Mouse (Mus musculus) liver, embryonic 12.5 days (tissue): ENCODE results near the gene Ubash3b. TPM values are rescaled to one million over a fixed set of nuclear protein-coding genes. Genes with fewer than 3 reads are reported as not detected.

Source experiments
- ATAC-seq: fragments of 200-750 bp; cut with Nextera tagmentation; 2 replicates; pipeline ENCODE4 v1.8.0; 2017; ENCODE audit warnings: moderate number of reproducible peaks, mild to moderate bottlenecking, moderate library complexity
- H3K27ac ChIP-seq: fragments of 300-500 bp; sonication (generic); 2 replicates; pipeline ENCODE4 v1.5.1; 2016; ENCODE audit warnings: mild to moderate bottlenecking
- H3K27me3 ChIP-seq: fragments of 300-500 bp; sonication (generic); replicated peaks from 2 replicates; pipeline ENCODE4 v1.6.1; 2016; ENCODE audit warnings: mild to moderate bottlenecking, moderate library complexity
- H3K36me3 ChIP-seq: fragments of 300-500 bp; sonication (generic); 2 replicates; pipeline ENCODE4 v1.6.1; 2016; ENCODE audit warnings: mild to moderate bottlenecking, moderate library complexity
- H3K4me1 ChIP-seq: fragments of 300-500 bp; sonication (generic); 2 replicates; pipeline ENCODE4 v1.6.1; 2016
- H3K4me2 ChIP-seq: fragments of 300-500 bp; sonication (generic); 2 replicates; pipeline ENCODE4 v1.6.1; 2016; ENCODE audit warnings: mild to moderate bottlenecking, moderate library complexity
- H3K4me3 ChIP-seq: fragments of 300-500 bp; sonication (generic); 2 replicates; pipeline ENCODE4 v1.5.1; 2016; ENCODE audit warnings: mild to moderate bottlenecking, moderate library complexity
- H3K9ac ChIP-seq: fragments of 300-500 bp; sonication (generic); 2 replicates; pipeline ENCODE4 v1.6.1; 2016; ENCODE audit warnings: mild to moderate bottlenecking, moderate library complexity
- H3K9me3 ChIP-seq: fragments of 300-500 bp; sonication (generic); replicated peaks from 2 replicates; pipeline ENCODE4 v1.6.1; 2016; ENCODE audit warnings: mild to moderate bottlenecking, moderate library complexity
- WGBS: fragments of 180-500 bp; shearing (Covaris S2); methylation state at CpG from one replicate; pipeline ENCODE4 v1.1.7; 2016; ENCODE audit not compliant: insufficient replicate concordance; 5-methylcytosine and 5-hydroxymethylcytosine counted together
- polyA plus RNA-seq: library from polyadenylated mRNA; unstranded; fragments of >200 nt; fragmentation: Nextera tagmentation; extraction: Ambion mirVana; gene quantifications from 2 replicates; pipeline ENCODE4 v1.2.1, GENCODE M21; 2016

Gene Ubash3b
- polyA plus RNA-seq, 1 experiment from 2014 or later = 14.0 TPM

DNA sequence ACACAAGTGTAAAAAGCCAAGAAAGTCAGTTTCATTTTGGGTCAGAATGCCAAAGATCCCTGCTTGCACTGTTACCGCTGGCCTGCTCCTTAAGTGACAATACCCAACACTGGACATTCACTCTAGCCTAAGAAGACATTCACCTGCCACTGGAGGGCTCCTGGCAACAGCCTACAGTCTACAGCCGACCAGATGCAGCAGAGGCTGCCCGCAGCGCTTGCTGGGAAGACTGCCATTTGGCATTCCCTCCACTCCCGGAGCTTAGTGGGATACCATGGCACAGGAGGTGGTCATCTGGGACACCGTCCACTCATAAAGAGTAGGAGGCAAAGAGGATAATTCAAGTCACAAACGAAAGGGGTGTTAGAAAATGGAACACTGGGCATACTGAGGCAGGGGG lies 12.9 kb downstream of the Ubash3b start:
- Histone ChIP-seq H3K36me3 (no peaks in the 10 kb centered on the region), H3K9me3 (no peaks in the 10 kb centered on the region), H3K4me2 (no peak overlapping the region), H3K27ac (no peak overlapping the region), H3K27me3 (no peaks in the 10 kb centered on the region), H3K9ac (no peak overlapping the region), H3K4me3 (no peak overlapping the region), H3K4me1 (peaks cover 55% of the 10 kb centered on the region)
- no peak for ATAC-seq
- WGBS = 77% methylated on average over 7 of the region's 7 CpGs

DNA sequence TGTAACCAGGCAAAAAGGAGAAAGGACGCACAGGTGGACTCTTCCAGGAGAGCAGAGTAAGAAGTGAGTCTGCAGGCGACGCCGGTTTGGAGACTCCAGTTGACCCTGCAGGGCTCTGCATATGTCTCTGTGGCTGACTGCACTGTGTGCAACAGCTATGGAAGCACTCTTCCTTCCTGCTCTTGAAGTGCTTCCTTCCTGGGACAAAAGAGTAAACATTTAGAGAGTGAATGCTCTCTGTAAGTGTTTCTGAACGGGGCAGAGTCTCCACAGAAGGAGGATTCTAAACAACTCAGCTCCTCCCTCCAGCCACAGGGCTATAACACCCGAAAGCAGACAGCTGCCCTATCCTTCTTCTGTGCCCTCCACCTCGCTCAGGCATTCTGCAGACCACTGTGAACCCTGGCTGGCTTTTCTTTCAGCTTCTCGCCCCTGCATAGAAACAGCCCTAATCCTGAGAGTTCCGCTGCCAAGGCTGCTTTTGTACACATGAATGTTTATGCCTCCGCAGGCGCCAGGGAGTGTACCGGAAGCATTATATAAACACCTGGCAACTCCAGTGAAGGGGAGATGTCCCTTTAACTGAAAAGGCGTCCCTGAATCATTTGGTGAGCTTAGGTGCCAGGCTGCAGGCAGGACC lies 14.2 kb downstream of the Ubash3b start:
- no peaks in the 10 kb centered on the region for H3K27me3 ChIP-seq
- no peak overlapping the region for H3K4me2 ChIP-seq
- H3K4me3 ChIP-seq = no peak overlapping the region
- H3K36me3 ChIP-seq = no peaks in the 10 kb centered on the region
- H3K4me1 ChIP-seq = peaks cover 42% of the 10 kb centered on the region
- peak overlapping the region; percentile 45 for H3K27ac ChIP-seq
- H3K9ac ChIP-seq = no peak overlapping the region
- 50% methylated on average over 13 of the region's 13 CpGs for WGBS
- no peak for ATAC-seq
- H3K9me3 ChIP-seq = no peaks in the 10 kb centered on the region

DNA sequence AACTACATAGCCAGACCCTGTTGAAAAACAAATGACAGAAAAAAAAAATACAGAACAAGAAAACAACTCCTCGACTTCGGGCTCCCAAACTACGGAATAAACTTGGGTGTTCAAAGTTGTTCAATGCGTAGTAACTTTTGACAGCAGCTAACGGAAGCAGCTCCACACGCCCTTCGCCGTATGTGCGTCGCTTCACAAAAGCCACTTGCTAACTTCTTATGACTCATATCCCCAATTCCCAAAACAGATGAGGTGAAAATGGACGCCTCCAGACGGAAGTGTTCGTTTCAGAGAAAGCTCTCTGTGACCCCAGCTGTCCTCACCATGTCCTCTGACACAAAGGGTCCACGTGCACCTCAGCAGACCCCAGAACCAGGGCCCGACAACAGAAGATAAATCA lies 17.7 kb downstream of the Ubash3b start:
- no peaks in the 10 kb centered on the region for H3K36me3 ChIP-seq
- H3K4me1 ChIP-seq = peaks cover 42% of the 10 kb centered on the region
- H3K4me3 ChIP-seq = no peak overlapping the region
- no peaks in the 10 kb centered on the region for H3K9me3 ChIP-seq
- H3K4me2 ChIP-seq = no peak overlapping the region
- no peak overlapping the region for H3K27ac ChIP-seq
- no peak for ATAC-seq
- no peak overlapping the region for H3K9ac ChIP-seq
- 84% methylated on average over 15 of the region's 15 CpGs for WGBS
- H3K27me3 ChIP-seq = no peaks in the 10 kb centered on the region

DNA sequence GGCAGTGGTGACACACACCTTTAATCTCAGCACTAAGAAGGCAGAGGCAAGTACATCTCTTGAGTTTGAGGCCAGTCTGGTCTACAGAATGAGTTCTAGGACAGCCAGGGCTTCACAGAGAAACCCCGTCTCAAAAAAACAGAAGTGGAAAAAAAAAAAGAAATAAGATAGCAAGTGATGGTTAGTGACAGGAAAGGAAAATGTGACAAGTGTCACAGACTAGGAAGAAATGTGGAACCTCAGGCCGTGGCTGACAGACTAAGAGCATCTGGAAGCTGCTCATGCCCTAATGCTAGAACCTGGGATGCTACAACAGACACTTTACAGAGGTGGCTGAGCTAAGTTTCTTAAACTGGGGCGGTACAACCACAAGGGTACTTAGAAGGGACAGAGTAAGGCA lies 18.4 kb downstream of the Ubash3b start:
- H3K9me3 ChIP-seq = no peaks in the 10 kb centered on the region
- H3K27me3 ChIP-seq = no peaks in the 10 kb centered on the region
- H3K4me3 ChIP-seq = no peak overlapping the region
- H3K4me2 ChIP-seq = no peak overlapping the region
- H3K9ac ChIP-seq = no peak overlapping the region
- ATAC-seq = no peak
- peaks cover 45% of the 10 kb centered on the region for H3K4me1 ChIP-seq
- H3K27ac ChIP-seq = no peak overlapping the region
- no peaks in the 10 kb centered on the region for H3K36me3 ChIP-seq
- WGBS = 43% methylated on average over 3 of the region's 3 CpGs

DNA sequence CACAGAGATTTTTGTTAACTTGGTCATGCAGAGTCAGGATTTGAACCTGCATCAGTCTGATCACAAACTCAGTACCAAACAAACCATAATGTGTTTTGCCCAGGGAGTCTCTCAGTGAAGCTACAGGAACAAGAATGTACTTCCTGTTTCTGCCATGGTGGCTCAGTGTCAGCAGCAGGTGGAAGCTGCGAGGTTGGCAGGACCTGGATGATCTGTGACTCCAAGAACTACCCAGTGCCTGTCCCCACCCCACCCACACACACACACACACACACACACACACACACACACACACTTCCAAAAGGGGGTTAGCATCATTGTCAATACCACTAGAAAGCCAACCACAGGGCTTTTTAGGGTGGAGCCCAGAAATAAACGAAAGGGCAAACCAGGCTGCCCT lies 20.5 kb downstream of the Ubash3b start:
- 41% methylated on average over 2 of the region's 2 CpGs for WGBS
- no peaks in the 10 kb centered on the region for H3K9me3 ChIP-seq
- H3K9ac ChIP-seq = no peak overlapping the region
- H3K4me1 ChIP-seq = peaks cover 50% of the 10 kb centered on the region
- H3K36me3 ChIP-seq = no peaks in the 10 kb centered on the region
- no peak overlapping the region for H3K4me2 ChIP-seq
- H3K4me3 ChIP-seq = no peak overlapping the region
- H3K27ac ChIP-seq = no peak overlapping the region
- no peak for ATAC-seq
- no peaks in the 10 kb centered on the region for H3K27me3 ChIP-seq

DNA sequence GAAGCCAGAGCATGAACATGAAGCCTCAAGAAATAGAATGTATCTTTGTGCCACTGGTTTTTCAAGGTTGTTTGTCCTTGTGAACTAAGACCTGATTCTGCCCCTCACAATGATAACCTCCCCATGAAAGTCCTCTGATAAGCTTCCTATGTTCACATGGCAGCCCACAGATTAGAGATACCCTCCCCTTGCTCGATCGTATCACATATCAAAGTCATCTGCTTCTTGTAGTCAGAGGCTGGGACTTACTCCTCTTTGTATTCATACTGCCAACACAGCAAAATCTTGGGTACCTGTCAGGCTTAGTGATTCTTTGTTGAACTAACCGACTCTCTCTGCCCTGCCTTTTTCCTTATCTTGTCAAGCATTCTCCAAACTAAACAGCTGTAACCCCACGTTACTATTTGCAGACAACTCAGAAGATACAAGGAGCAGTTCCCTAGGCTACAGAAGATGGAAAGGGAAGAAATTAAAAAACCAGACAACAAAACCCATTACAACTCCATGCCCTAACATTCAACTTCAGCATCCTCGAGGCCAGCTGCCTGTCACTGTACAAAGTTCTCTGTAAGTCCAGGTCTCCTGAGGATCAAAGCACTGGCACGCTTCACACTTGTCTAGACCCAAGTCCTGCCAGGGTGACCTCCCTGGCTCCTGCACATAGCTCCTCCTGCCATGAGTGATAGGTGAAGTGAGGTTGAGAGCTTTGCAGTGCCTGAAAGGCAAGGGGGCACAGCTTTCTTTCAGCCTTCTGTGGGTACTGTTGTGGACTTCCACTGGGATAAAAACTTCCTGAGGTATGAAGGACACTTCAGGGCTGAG lies 22.3 kb downstream of the Ubash3b start:
- Histone ChIP-seq H3K9ac (no peak overlapping the region), H3K4me3 (no peak overlapping the region), H3K27ac (no peak overlapping the region), H3K4me2 (no peak overlapping the region; the same call in 1 of the 2 replicates), H3K36me3 (no peaks in the 10 kb centered on the region), H3K27me3 (no peaks in the 10 kb centered on the region), H3K4me1 (peaks cover 68% of the 10 kb centered on the region), H3K9me3 (no peaks in the 10 kb centered on the region)
- ATAC-seq = peak; percentile 71; the same call in 1 of the 2 replicates
- 27% methylated on average over 6 of the region's 6 CpGs for WGBS

DNA sequence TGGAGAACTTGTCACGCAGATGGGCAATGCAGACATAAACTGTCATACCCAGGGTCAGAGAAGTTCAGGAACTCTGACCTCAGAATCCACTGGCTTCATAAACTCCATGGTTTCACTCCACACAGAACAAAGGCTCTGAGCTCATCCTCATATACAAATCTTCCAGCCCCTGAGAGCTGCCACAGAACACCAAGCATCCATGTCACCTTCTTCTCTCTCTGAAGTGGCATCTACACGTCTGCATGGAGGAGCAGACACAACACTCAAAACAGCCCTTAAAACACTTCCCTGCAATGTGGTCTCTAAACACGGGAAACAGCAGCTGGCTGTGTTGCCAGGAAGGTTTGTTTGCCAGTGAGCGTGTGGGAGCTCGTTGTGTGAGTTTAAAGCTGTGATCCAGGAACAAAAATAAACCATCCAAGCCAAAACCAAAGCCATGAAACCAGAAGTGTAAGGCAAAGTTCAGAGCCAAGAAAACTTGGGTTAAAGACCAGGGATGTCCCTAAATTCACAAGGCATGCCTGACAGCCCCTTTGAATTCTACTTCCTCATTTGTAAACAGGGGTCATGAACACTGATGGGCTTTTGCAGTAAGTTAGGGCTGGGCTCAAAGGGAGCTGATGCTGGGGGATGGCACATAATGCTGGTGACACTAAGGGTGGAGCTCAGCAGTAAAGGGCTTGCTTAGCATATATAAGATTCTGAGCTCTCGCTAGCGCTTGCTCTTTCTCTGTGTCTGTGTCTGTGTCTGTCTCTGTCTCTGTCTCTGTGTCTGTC lies 24.6 kb downstream of the Ubash3b start:
- Histone ChIP-seq H3K36me3 (no peaks in the 10 kb centered on the region), H3K9me3 (no peaks in the 10 kb centered on the region), H3K4me3 (no peak overlapping the region), H3K27ac (no peak overlapping the region; the same call in 1 of the 2 replicates), H3K4me2 (no peak overlapping the region), H3K27me3 (no peaks in the 10 kb centered on the region), H3K9ac (no peak overlapping the region), H3K4me1 (peaks cover 71% of the 10 kb centered on the region)
- no peak for ATAC-seq
- WGBS = 35% methylated on average over 7 of the region's 7 CpGs

DNA sequence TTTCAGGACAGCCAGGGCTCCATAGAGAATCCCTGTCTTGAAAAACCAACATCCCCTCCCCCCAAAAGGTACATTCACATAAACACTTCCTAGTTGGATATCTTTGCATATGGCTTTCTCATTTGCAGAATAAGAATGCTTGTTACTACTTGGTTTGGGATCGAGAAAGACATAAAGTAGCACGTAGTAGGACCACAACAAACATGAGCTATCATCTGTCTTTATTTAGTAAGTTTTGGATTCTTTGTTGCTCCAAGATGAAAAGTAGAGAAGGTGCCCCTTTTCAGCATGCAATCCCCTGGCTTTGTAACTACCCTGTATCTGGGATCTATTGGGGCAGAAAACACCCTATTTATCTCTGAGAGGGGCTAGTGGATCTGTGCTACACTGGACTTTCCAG lies 25.2 kb downstream of the Ubash3b start:
- WGBS = 77% methylated on average over 2 of the region's 2 CpGs
- ATAC-seq = no peak

DNA sequence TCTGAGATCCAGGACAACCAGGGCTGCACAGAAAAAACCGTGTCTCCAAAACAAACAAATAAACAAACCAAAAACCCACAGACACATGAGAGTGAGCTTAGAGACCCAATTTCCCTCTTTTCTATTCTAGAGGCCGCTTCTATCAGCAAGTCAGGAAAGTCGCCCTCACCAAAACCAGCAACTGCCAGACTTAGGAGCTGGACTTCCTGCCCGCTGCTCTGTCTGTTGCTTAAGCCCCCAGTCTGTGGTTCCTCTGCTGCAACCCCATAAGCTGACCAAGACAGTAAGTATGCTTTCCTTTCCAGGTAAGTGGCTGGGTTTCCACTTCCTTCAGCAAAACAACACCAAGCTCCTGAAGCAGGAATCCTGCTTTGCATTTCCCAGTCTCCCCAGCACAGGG lies 26.6 kb downstream of the Ubash3b start:
- 0 out of 2 replicates have a peak overlapping the region, but pooled peaks have one; percentile 5 for H3K27ac ChIP-seq
- H3K4me1 ChIP-seq = peaks cover 68% of the 10 kb centered on the region
- H3K9me3 ChIP-seq = no peaks in the 10 kb centered on the region
- no peak overlapping the region for H3K4me3 ChIP-seq
- no peaks in the 10 kb centered on the region for H3K36me3 ChIP-seq
- no peaks in the 10 kb centered on the region for H3K27me3 ChIP-seq
- H3K9ac ChIP-seq = no peak overlapping the region
- ATAC-seq = no peak
- no peak overlapping the region for H3K4me2 ChIP-seq
- 36% methylated on average over 4 of the region's 4 CpGs for WGBS

More for the DNA sequence above, 25.2 kb downstream of the Ubash3b start:
- Histone ChIP-seq H3K27ac (no peak overlapping the region), H3K27me3 (no peaks in the 10 kb centered on the region), H3K9ac (no peak overlapping the region), H3K4me2 (no peak overlapping the region), H3K4me1 (peaks cover 71% of the 10 kb centered on the region), H3K36me3 (no peaks in the 10 kb centered on the region), H3K9me3 (no peaks in the 10 kb centered on the region), H3K4me3 (no peak overlapping the region)

DNA sequence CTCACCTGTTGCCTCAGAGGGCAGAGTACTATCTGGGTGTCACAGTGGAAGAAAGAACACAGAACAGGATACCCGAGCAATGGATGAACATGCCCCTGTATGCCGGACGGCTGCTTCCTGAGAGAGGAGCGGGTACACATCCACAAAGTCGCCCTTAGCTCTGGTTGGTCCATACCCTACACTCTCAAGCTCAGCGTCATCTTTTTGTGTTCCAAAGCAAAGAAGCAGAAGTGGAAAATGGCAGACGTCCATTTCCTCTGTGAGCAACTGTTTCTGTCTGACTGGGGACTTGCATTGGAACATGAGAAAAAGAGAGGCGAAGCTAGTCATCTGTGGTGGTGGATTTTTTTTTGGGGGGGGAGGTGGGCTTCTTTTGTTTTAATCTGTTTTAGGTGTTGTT lies 30.9 kb downstream of the Ubash3b start:
- Histone ChIP-seq H3K4me2 (no peak overlapping the region), H3K27ac (no peak overlapping the region), H3K9ac (no peak overlapping the region), H3K9me3 (no peaks in the 10 kb centered on the region), H3K36me3 (no peaks in the 10 kb centered on the region), H3K27me3 (no peaks in the 10 kb centered on the region), H3K4me1 (peaks cover 34% of the 10 kb centered on the region), H3K4me3 (no peak overlapping the region)
- 70% methylated on average over 8 of the region's 8 CpGs for WGBS
- ATAC-seq = no peak

DNA sequence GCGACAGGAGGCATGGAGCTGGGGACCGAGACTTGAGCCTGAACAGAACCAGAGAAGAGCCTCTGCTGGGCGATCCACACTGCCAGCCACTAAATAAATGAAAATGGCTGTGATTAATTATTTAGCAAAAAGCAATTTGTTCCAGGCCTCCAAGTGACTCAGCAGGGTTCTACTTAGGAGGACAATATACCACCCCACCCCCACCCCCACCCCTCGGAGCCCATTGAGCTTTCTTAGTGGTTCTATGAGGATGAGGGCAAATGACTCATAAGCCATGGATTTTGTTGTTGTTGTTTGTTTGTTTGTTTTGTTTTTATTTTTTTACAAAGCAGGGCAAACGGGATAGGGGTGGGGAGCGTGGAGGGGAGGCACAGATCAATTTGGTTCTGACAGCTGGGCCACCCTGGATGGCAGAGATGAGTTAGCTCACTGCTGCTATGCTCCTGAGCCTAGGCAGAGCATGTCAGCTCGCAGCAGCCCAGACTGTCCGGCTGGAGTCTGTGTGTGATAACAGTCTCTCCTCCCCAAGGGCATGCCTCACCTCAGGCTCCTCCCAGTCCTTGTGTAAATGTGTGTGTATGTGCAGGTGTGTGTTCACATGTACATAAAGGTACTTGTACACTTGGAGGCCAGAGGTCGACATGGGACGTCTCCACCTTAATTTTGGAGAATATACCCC lies 31.6 kb downstream of the Ubash3b start:
- H3K27ac ChIP-seq = no peak overlapping the region
- no peaks in the 10 kb centered on the region for H3K36me3 ChIP-seq
- no peak overlapping the region for H3K9ac ChIP-seq
- 56% methylated on average over 10 of the region's 10 CpGs for WGBS
- ATAC-seq = peak; percentile 79
- H3K4me1 ChIP-seq = peaks cover 28% of the 10 kb centered on the region
- H3K27me3 ChIP-seq = no peaks in the 10 kb centered on the region
- no peak overlapping the region for H3K4me3 ChIP-seq
- H3K4me2 ChIP-seq = no peak overlapping the region
- H3K9me3 ChIP-seq = no peaks in the 10 kb centered on the region
